Mouse (Mus musculus): ENCODE measurements around the gene Pxdn. TPM values are rescaled to one million over a fixed set of nuclear protein-coding genes. Genes with fewer than 3 reads are reported as not detected.

Pxdn gene
- total and polyA plus RNA-seq, 3 experiments: 0.04 to 0.21 (median 0.14) TPM

DNA sequence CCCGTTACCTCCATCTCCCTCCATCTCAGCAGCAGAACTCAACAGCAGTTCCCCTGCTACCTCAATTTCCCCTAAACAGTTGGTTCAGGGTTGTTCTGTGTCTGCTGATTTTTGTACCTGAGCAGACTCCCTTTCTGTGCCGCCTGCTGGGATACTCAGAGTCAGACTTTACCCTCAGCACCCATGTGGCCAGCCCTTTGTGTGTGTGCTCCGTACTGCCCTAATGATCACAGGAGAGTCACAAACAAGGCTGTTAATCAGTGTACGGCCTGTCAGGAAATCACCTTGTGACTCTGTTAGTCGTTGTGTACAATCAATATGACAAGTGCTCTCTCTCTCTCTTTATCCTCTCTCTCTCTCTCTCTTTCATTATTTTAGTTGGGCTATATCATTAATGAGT, 21.2 kb downstream of the Pxdn start:
- no peaks in the 10 kb centered on the region for H3K79me2 ChIP-seq (replicated peaks; ENCODE audit: control insufficient read depth, extremely low read depth, insufficient read depth, poor library complexity, severe bottlenecking)
- no peaks in the 10 kb centered on the region for H3K27me3 ChIP-seq (replicated peaks)
- H3K4me1 ChIP-seq (ENCODE audit: control insufficient read depth in 1 of 2, insufficient read depth in 2 of 2): peaks cover 4 to 40% of the 10 kb centered on the region in 2 experiments
- H3K9me3 ChIP-seq (replicated peaks; ENCODE audit: low read length): no peaks in the 10 kb centered on the region
- H3K4me2 ChIP-seq (ENCODE audit: insufficient read depth, low read depth, poor library complexity, severe bottlenecking): no peak overlapping the region
- dilution Hi-C loops (cut with MboI; ENCODE audit: extremely low pct_ligation_motif_present, extremely low pct_unique_long_range_greater_than_20kb, low sequenced_read_pairs): no loop called here
- H3K27ac ChIP-seq (ENCODE audit: insufficient read depth, low read depth): no peak overlapping the region
- in situ Hi-C loops (cut with MboI; ENCODE audit: low pct_ligation_motif_present, low pct_unique_long_range_greater_than_20kb, low sequenced_read_pairs): no loop called here
- TF ChIP-seq RAD21 (IDR thresholded peaks at IDR 0.05; ENCODE audit: low read depth, low read length) (no peak), ZKSCAN1 (IDR thresholded peaks at IDR 0.05; ENCODE audit: borderline replicate concordance, low read depth, low read length) (no peak), ZC3H11A (IDR thresholded peaks at IDR 0.05; ENCODE audit: low read depth, low read length) (no peak), JUN (IDR thresholded peaks at IDR 0.05; ENCODE audit: insufficient read depth, low read depth, low read length) (no peak), ZNF384 (IDR thresholded peaks at IDR 0.05; ENCODE audit: low read depth, low read length) (no peak), E2F4 (IDR thresholded peaks at IDR 0.05; ENCODE audit: insufficient replicate concordance, low read depth, low read length) (no peak), ELF1 (IDR thresholded peaks at IDR 0.05; ENCODE audit: low read depth, low read length) (no peak), MYC (IDR thresholded peaks at IDR 0.05; ENCODE audit: low read depth, low read length) (no peak), MEF2A (IDR thresholded peaks at IDR 0.05; ENCODE audit: borderline replicate concordance, low read depth, low read length) (no peak)
- no peak overlapping the region for H3K9ac ChIP-seq (ENCODE audit: insufficient read depth, low read depth)
- H3K36me3 ChIP-seq (replicated peaks in 1 of 2; ENCODE audit: control insufficient read depth in 1 of 2, insufficient read depth in 1 of 2, low read length in 1 of 2): no peaks in the 10 kb centered on the region
- no peak for DNase-seq (ENCODE audit: extremely low read depth)
- H3K4me3 ChIP-seq (replicated peaks in 1 of 3; ENCODE audit: low read depth in 2 of 3, low read length in 2 of 3, poor library complexity in 1 of 3): no peak overlapping the region

GRCm38 (mm10) chr12:29961041-29961440, 23.6 kb downstream of the Pxdn start:
- H3K27ac ChIP-seq (ENCODE audit: insufficient read depth, low read depth): no peak overlapping the region
- in situ Hi-C loops (cut with MboI; ENCODE audit: low pct_ligation_motif_present, low pct_unique_long_range_greater_than_20kb, low sequenced_read_pairs) (no loop called here), dilution Hi-C loops (cut with MboI; ENCODE audit: extremely low pct_ligation_motif_present, extremely low pct_unique_long_range_greater_than_20kb, low sequenced_read_pairs) (no loop called here)
- H3K27me3 ChIP-seq (replicated peaks): no peaks in the 10 kb centered on the region
- no peaks in the 10 kb centered on the region for H3K9me3 ChIP-seq (replicated peaks; ENCODE audit: low read length)
- H3K79me2 ChIP-seq (replicated peaks; ENCODE audit: control insufficient read depth, extremely low read depth, insufficient read depth, poor library complexity, severe bottlenecking): no peaks in the 10 kb centered on the region
- H3K9ac ChIP-seq (ENCODE audit: insufficient read depth, low read depth): no peak overlapping the region
- H3K4me3 ChIP-seq (replicated peaks in 1 of 3; ENCODE audit: low read depth in 2 of 3, low read length in 2 of 3, poor library complexity in 1 of 3): no peak overlapping the region
- no peak overlapping the region for H3K4me2 ChIP-seq (ENCODE audit: insufficient read depth, low read depth, poor library complexity, severe bottlenecking)
- peaks cover 0 to 25% of the 10 kb centered on the region in 2 experiments; a peak in 2 of 4 replicates for H3K4me1 ChIP-seq (ENCODE audit: control insufficient read depth in 1 of 2, insufficient read depth in 2 of 2)
- H3K36me3 ChIP-seq (replicated peaks in 1 of 2; ENCODE audit: control insufficient read depth in 1 of 2, insufficient read depth in 1 of 2, low read length in 1 of 2): no peaks in the 10 kb centered on the region
- TF ChIP-seq RCOR1 (conservative IDR thresholded peaks at IDR 0.05; ENCODE audit: low read depth, low read length): no peak
- TF ChIP-seq ZKSCAN1 (IDR thresholded peaks at IDR 0.05; ENCODE audit: borderline replicate concordance, low read depth, low read length): no peak
- TF ChIP-seq JUND (conservative IDR thresholded peaks at IDR 0.05; ENCODE audit: low read depth, low read length): no peak
- TF ChIP-seq ELF1 (IDR thresholded peaks at IDR 0.05; ENCODE audit: low read depth, low read length): no peak
- no peak for DNase-seq (ENCODE audit: extremely low read depth)

DNA sequence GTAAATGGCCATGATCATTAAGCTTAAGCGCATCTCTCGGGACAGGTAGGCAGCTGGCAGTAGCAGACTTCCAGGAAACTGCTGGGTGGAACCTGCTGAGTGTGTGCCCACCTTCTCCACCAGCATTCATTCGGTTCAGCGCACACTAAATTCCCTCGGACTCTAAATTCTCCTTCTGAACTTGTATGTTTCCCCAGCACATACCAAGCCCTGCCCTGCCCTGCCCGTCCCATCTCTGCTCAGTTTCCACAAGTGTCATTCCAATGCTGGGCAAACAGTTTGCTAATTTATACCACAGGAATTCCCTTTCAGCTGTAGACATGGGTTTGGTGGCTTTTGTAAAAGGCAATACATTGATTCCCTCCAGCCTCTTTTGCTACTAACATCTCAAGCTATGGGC, 27.6 kb downstream of the Pxdn start:
- no peak overlapping the region for H3K4me3 ChIP-seq (replicated peaks in 1 of 3; ENCODE audit: low read depth in 2 of 3, low read length in 2 of 3, poor library complexity in 1 of 3)
- H3K4me1 ChIP-seq (ENCODE audit: control insufficient read depth in 1 of 2, insufficient read depth in 2 of 2): no peaks in the 10 kb centered on the region
- no peak overlapping the region for H3K4me2 ChIP-seq (ENCODE audit: insufficient read depth, low read depth, poor library complexity, severe bottlenecking)
- no peak for TF ChIP-seq MAX (IDR thresholded peaks at IDR 0.05; ENCODE audit: low read length)
- dilution Hi-C loops (cut with MboI; ENCODE audit: extremely low pct_ligation_motif_present, extremely low pct_unique_long_range_greater_than_20kb, low sequenced_read_pairs) (no loop called here), in situ Hi-C loops (cut with MboI; ENCODE audit: low pct_ligation_motif_present, low pct_unique_long_range_greater_than_20kb, low sequenced_read_pairs) (no loop called here)
- DNase-seq (ENCODE audit: extremely low read depth): no peak
- H3K36me3 ChIP-seq (replicated peaks in 1 of 2; ENCODE audit: control insufficient read depth in 1 of 2, insufficient read depth in 1 of 2, low read length in 1 of 2): no peaks in the 10 kb centered on the region
- H3K27ac ChIP-seq (ENCODE audit: insufficient read depth, low read depth): no peak overlapping the region
- no peak overlapping the region for H3K9ac ChIP-seq (ENCODE audit: insufficient read depth, low read depth)
- H3K9me3 ChIP-seq (replicated peaks; ENCODE audit: low read length): no peaks in the 10 kb centered on the region
- H3K79me2 ChIP-seq (replicated peaks; ENCODE audit: control insufficient read depth, extremely low read depth, insufficient read depth, poor library complexity, severe bottlenecking): no peaks in the 10 kb centered on the region
- H3K27me3 ChIP-seq (replicated peaks): no peaks in the 10 kb centered on the region

All from CH12.LX (cell line).